ENCODE assay signal across 25 mouse cellular contexts in the genomic region with DNA sequence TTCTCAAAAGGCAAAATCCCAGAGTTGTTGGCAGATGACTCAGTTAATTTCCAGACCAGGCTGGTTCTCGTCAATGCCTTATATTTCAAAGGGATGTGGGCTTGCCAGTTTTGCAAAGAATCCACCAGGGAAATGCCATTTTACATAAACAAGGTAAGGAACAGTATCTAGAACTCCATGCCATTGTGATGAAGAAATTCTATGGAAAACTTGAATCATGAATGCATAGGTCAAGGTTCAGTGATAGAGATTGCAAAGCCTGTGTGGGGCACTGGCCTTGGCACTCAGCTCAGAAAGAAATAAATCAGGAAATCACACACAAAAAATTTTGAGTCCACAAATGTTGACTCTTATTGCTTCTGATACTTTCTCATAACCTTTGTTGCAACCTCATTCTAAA. TPM values are rescaled to one million over a fixed set of nuclear protein-coding genes. Genes with fewer than 3 reads are reported as not detected.
"Had no signal": no experiment of that assay in that cellular context is flagged by ENCODE, and none has a peak within 500 bp of the region (broad histone marks: within the 10 kb centered on the region; RNA-seq: fewer than 3 reads in every experiment).

No protein-coding gene starts in this region.

- H3K4me1 ChIP-seq: limb, embryonic 12.5 days; limb, embryonic 15.5 days; midbrain, embryonic 12.5 days; midbrain, embryonic 15.5 days; neural tube, embryonic 13.5 days; stomach, embryonic 15.5 days had no signal

- H3K9ac ChIP-seq: limb, embryonic 12.5 days; limb, embryonic 15.5 days; liver, embryonic 14.5 days; liver, postnatal 0 days; lung, embryonic 14.5 days; midbrain, embryonic 12.5 days; midbrain, embryonic 15.5 days; neural tube, embryonic 13.5 days; stomach, embryonic 15.5 days had no signal

- DNase-seq: kidney, postnatal 14 days; kidney, postnatal 4 days; left cerebral cortex, postnatal 4 days; liver, postnatal 0 days; lung, embryonic 14.5 days; retina, postnatal 1 day; right cerebral cortex, postnatal 25 days; spleen, adult 18-20 months; thymus, postnatal 25 days had no signal

- H3K4me3 ChIP-seq: limb, embryonic 12.5 days; limb, embryonic 15.5 days; midbrain, embryonic 12.5 days; midbrain, embryonic 15.5 days; neural tube, embryonic 13.5 days; stomach, embryonic 15.5 days had no signal

- ATAC-seq: liver, postnatal 0 days; lung, postnatal 0 days; midbrain, embryonic 15.5 days had no signal

- H3K27me3 ChIP-seq: limb, embryonic 12.5 days; limb, embryonic 15.5 days; midbrain, embryonic 12.5 days; midbrain, embryonic 15.5 days; neural tube, embryonic 13.5 days; stomach, embryonic 15.5 days had no signal

- H3K9me3 ChIP-seq: limb, embryonic 12.5 days; limb, embryonic 15.5 days; midbrain, embryonic 12.5 days; midbrain, embryonic 15.5 days; stomach, embryonic 15.5 days had no signal

- H3K27ac ChIP-seq: limb, embryonic 12.5 days; limb, embryonic 15.5 days; liver, embryonic 14.5 days; macrophage; midbrain, embryonic 12.5 days; midbrain, embryonic 15.5 days; neural tube, embryonic 13.5 days; stomach, embryonic 15.5 days had no signal

- H3K36me3 ChIP-seq: limb, embryonic 12.5 days; limb, embryonic 15.5 days; midbrain, embryonic 12.5 days; midbrain, embryonic 15.5 days; neural tube, embryonic 13.5 days; stomach, embryonic 15.5 days had no signal

- H3K4me2 ChIP-seq: limb, embryonic 12.5 days; limb, embryonic 15.5 days; liver, embryonic 11.5 days; lung, embryonic 14.5 days; midbrain, embryonic 12.5 days; midbrain, embryonic 15.5 days; neural tube, embryonic 13.5 days; stomach, embryonic 15.5 days had no signal

RNA-seq across cellular contexts. Expression of a gene that starts 8.3 kb away (rescaled TPM):
- total RNA-seq: layer of hippocampus, adult 18-20 months; layer of hippocampus, postnatal 14 days; left cerebral cortex, adult 8-10 months; left cerebral cortex, postnatal 14 days had no signal
- polyA plus RNA-seq: kidney, embryonic 16.5 days; limb, embryonic 12.5 days; liver, embryonic 11.5 days; stomach, embryonic 15.5 days had no signal

RNA-seq across cellular contexts. Expression of a gene that starts 42.9 kb away (rescaled TPM):
- total RNA-seq: neutrophil, adult 5-6 weeks had no signal
- polyA plus RNA-seq: kidney, embryonic 16.5 days; liver, embryonic 11.5 days; liver, embryonic 14.5 days; liver, postnatal 0 days had no signal
